In the genomic region with DNA sequence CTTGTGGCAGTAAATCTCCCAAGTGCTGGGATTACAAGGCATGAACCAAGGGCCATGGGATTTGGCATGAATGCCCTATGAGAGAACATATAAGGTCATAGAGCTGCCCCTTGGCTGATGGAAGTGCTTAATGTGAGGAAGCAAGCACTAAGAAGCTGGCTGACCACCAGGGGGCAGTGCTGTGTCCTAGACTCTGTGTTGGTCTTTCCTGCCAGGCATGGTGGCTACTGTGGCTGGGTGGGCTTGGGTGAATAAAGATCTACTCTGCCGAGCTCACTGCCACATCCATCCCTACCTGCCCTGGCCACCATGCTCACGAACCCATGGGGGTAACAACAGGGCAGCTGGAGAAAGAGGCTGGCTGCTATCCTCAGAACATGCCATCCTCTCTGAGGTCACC, we compare ENCODE assay signal across 9 mouse cellular contexts. TPM values are rescaled to one million over a fixed set of nuclear protein-coding genes. Genes with fewer than 3 reads are reported as not detected.
DNase-seq lines count a peak whose midpoint lies in the region; ATAC-seq and TF ChIP-seq lines count a peak whose summit lies in the region.
"Had no signal": no experiment of that assay in that cellular context is flagged by ENCODE, and none has a peak within 500 bp of the region (broad histone marks: within the 10 kb centered on the region; RNA-seq: fewer than 3 reads in every experiment).

No protein-coding gene starts in this region.

- no peak overlapping the region for H3K27ac ChIP-seq in hindbrain, embryonic 10.5 days
- H3K27ac ChIP-seq in hindbrain, embryonic 12.5 days: no peak overlapping the region
- no peak overlapping the region for H3K27ac ChIP-seq in ES-E14 (ENCODE audit: insufficient read depth, low read depth, low read length, poor library complexity, severe bottlenecking)
- H3K27ac ChIP-seq: limb, embryonic 15.5 days had no signal

- H3K27me3 ChIP-seq in hindbrain, embryonic 10.5 days (ENCODE audit: insufficient read depth, poor library complexity, severe bottlenecking): peaks cover 40% of the 10 kb centered on the region
- peaks cover 40% of the 10 kb centered on the region for H3K27me3 ChIP-seq in hindbrain, embryonic 12.5 days

- in situ Hi-C loops in ES-E14 (cut with MboI; ENCODE audit: low sequenced_read_pairs in 2 of 2, unreplicated experiment in 2 of 2): no loop called here

- H3K9me3 ChIP-seq in hindbrain, embryonic 10.5 days: peaks cover 6% of the 10 kb centered on the region
- no peaks in the 10 kb centered on the region; the same call in 1 of the 2 replicates for H3K9me3 ChIP-seq in hindbrain, embryonic 12.5 days (replicated peaks)
- no peaks in the 10 kb centered on the region for H3K9me3 ChIP-seq in ES-E14 (ENCODE audit: control insufficient read depth, insufficient read depth, low read depth, low read length)
- H3K9me3 ChIP-seq: limb, embryonic 15.5 days had no signal

- H3K9ac ChIP-seq in hindbrain, embryonic 12.5 days: no peak overlapping the region
- no peak overlapping the region for H3K9ac ChIP-seq in ES-E14 (ENCODE audit: insufficient read depth, low read depth, low read length, poor library complexity, severe bottlenecking)
- H3K9ac ChIP-seq: limb, embryonic 15.5 days had no signal

- DNase-seq in hindbrain, embryonic 10.5 days (ENCODE audit: low spot score): peak; percentile 78
- DNase-seq in ES-E14 (ENCODE audit: low read depth, low spot score): peak; percentile 63
- DNase-seq in cerebellum, adult 18-20 months: peak; percentile 60 to 71
- DNase-seq in gastrocnemius, postnatal 25 days: peak; percentile 26
- DNase-seq in left cerebral cortex, postnatal 10 days (ENCODE audit: extremely low spot score in 1 of 2, low spot score in 2 of 2): peak; percentile 55 to 87
- DNase-seq in naive thymus-derived CD4-positive, alpha-beta T cell, adult 2 months (ENCODE audit: low read depth): peak; percentile 84
- peak; percentile 41 for DNase-seq in testis, postnatal 14 days (ENCODE audit: low spot score)

- H3K36me3 ChIP-seq in hindbrain, embryonic 10.5 days: no peaks in the 10 kb centered on the region
- H3K36me3 ChIP-seq in hindbrain, embryonic 12.5 days: no peaks in the 10 kb centered on the region
- no peaks in the 10 kb centered on the region for H3K36me3 ChIP-seq in ES-E14 (ENCODE audit: control insufficient read depth, insufficient read depth, low read length, poor library complexity, severe bottlenecking)
- H3K36me3 ChIP-seq: limb, embryonic 15.5 days had no signal

- intact Hi-C loops in left cerebral cortex, postnatal 10 days (cut with DNase I): no loop called here

- peaks cover 17% of the 10 kb centered on the region for H3K4me1 ChIP-seq in hindbrain, embryonic 10.5 days (replicated peaks)
- peaks cover 9% of the 10 kb centered on the region; the same call in 1 of the 2 replicates for H3K4me1 ChIP-seq in hindbrain, embryonic 12.5 days
- H3K4me1 ChIP-seq in ES-E14 (ENCODE audit: control insufficient read depth in 2 of 2, insufficient read depth in 2 of 2, low read length in 2 of 2, poor library complexity in 1 of 2): peaks cover 0 to 4% of the 10 kb centered on the region in 2 experiments; a peak in 2 of 4 replicates

- H3K4me2 ChIP-seq in hindbrain, embryonic 12.5 days (replicated peaks): no peak overlapping the region
- H3K4me2 ChIP-seq: limb, embryonic 15.5 days had no signal

- 53% methylated on average over 2 of the region's 2 CpGs for WGBS in hindbrain, embryonic 10.5 days
- 29% methylated on average over 2 of the region's 2 CpGs for WGBS in hindbrain, embryonic 12.5 days

- no peak overlapping the region for H3K4me3 ChIP-seq in hindbrain, embryonic 10.5 days
- no peak overlapping the region for H3K4me3 ChIP-seq in hindbrain, embryonic 12.5 days
- no peak overlapping the region for H3K4me3 ChIP-seq in ES-E14 (ENCODE audit: insufficient read depth in 1 of 2, low read depth in 1 of 2, low read length in 2 of 2, poor library complexity in 1 of 2, severe bottlenecking in 1 of 2)
- H3K4me3 ChIP-seq: limb, embryonic 15.5 days had no signal

- no peak for ATAC-seq in hindbrain, embryonic 12.5 days (ENCODE audit: low FRiP score)

TF ChIP-seq in ES-E14, 5 proteins besides CTCF, POLR2A, EP300 and RAD21:
- no peak for TF ChIP-seq HCFC1 (IDR thresholded peaks at IDR 0.05; ENCODE audit: borderline replicate concordance, insufficient read depth, low read length)
- 0 out of 2 replicates have a peak, but pooled peaks have one; percentile 22 for TF ChIP-seq ZC3H11A (IDR thresholded peaks at IDR 0.05; ENCODE audit: borderline replicate concordance, low read depth, low read length)

RNA-seq across cellular contexts. Expression of a gene that starts 2.0 kb away (rescaled TPM):
- 1.6 and 2.1 TPM in 2 replicates for polyA plus RNA-seq in hindbrain, embryonic 10.5 days (2016; fragmentation: Nextera tagmentation; extraction: Ambion mirVana)
- polyA plus RNA-seq in hindbrain, embryonic 12.5 days (2016; fragmentation: Nextera tagmentation; extraction: Ambion mirVana): 2.7 and 2.8 TPM in 2 replicates
- total RNA-seq in ES-E14 (2012; rRNA removed): 1.5 and 2.7 TPM in 2 replicates
- total RNA-seq in gastrocnemius, postnatal 25 days (2021): 1 to 10 TPM in 1 of 2 experiments, under 1 TPM in 1; 0.61 to 1.0 TPM
- 1 to 10 TPM; 1.9 to 3.1 TPM for total RNA-seq in left cerebral cortex, postnatal 10 days (2021)

RNA-seq across cellular contexts. Expression of a gene that starts 39.2 kb away (rescaled TPM):
- polyA plus RNA-seq in hindbrain, embryonic 10.5 days (2016; fragmentation: Nextera tagmentation; extraction: Ambion mirVana): 128 and 131 TPM in 2 replicates
- polyA plus RNA-seq in hindbrain, embryonic 12.5 days (2016; fragmentation: Nextera tagmentation; extraction: Ambion mirVana): 141 and 145 TPM in 2 replicates
- total RNA-seq in ES-E14 (2012; rRNA removed): 32.2 and 46.9 TPM in 2 replicates
- 10 to 100 TPM; 52.2 to 67.2 TPM for total RNA-seq in gastrocnemius, postnatal 25 days (2021)
- 10 to 100 TPM; 79.3 to 84.7 TPM for total RNA-seq in left cerebral cortex, postnatal 10 days (2021)

Comparison
In these comparisons a context has a peak if more than half of its experiments do, and no peak if none do; other contexts are left out.
1. DNase-seq: peak in every context shown above with its lines; median percentile 84 in naive thymus-derived CD4-positive, alpha-beta T cell, adult 2 months; 78 in hindbrain, embryonic 10.5 days; 71 in left cerebral cortex, postnatal 10 days; 66 in cerebellum, adult 18-20 months; 63 in ES-E14; 41 in testis, postnatal 14 days; 26 in gastrocnemius, postnatal 25 days.